Mouse (Mus musculus): ENCODE data around the gene Coch. TPM values are rescaled to one million over a fixed set of nuclear protein-coding genes. Genes with fewer than 3 reads are reported as not detected.
"Not testable (repeated sequence)": the region's sequence is repeated elsewhere in the genome, so short reads cannot be mapped to it uniquely, and the experiment has no call there.

Gene Coch
- 1 to 10 TPM; 2.9 to 4.3 TPM for total RNA-seq (2021)

DNA sequence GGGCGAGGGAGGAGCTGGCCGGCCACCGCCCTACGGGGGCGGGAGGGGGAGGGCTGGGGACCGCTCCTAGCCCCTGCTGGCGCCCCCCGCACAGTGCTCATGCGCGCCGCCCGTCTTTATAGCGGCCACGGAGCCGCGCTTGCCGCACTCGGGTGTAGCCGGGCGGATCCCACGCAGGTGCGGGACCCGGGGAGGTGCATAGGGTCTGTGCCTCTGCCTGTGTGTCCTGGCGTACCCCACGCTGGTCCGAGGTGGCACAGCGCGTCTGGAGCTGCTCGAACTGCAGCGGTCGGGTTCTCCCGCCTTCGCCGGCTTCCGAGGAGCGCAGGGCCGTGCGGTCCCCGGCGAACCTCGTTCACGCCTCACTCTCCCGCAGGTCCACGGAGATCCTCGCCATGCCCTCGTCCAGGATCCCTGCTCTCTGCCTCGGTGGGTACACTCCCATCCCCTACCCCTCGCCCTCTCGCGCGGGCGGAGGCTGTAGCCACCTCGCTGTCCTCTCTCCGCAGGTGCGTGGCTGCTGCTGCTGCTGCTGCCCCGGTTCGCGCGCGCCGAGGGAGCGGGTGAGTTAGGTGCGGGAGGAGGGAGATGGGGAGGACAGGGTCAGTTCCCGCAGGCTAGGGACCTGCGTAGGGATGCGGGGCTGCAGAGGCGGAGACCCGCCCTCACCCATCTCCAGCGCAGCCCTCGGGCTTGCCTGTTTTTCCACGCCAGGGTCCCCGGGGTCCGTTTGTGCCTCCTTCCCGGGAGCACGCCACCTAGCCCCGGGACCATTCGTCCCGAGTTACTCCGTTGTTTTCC is at the start of gene Coch:
Gene Coch (plus strand): TSS at position 113 of the 801 bp plus-strand sequence.
- peak in 1 of 2 experiments; percentile 10 for DNase-seq

- DNase-seq, result no peak
Observed at GRCm38 (mm10) chr12:51543402-51543960, 49.7 kb upstream of the Coch start.

DNA sequence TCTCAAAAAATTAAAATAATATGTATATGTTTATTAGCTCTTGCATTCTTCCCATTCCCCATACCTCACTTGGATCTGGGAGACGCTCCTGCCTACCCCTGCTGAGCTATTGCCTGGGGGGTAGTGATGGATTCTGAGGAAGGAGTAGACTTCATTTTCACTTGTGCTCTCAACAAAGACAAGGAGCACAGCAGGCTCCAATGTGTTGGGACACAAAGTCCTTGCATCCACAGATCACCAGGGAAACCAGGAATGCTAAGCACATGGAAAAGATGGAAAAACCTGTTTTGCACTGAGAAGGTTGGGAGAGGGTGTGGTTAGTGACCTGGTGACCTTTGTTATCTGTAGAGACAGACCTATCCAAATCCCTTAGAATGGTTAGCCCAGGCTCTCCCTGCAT is 38.1 kb upstream of the Coch start:
- no peak for DNase-seq

GRCm38 (mm10) chr12:51561416-51561815 is 31.7 kb upstream of the Coch start:
- no peak for DNase-seq

DNA sequence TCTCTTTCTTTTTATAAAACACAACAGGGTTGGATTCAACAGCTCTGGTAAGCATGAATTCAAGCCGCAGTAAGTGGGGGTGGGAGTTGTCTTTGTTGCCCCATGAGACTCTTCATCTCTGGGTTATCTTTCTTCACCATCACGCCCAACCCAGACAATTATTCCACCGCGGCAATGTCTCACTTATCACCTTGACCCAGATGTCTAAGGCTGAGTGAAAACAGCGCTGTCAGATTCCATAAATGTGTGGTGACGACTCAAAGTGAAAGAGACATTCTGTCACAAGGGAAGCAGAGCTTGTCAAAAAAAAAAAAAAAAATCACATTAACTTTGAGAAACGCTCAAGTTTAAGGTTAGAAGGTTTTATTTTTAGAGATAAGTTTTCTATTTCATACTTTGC is 25.9 kb upstream of the Coch start:
- DNase-seq, result no peak

DNA sequence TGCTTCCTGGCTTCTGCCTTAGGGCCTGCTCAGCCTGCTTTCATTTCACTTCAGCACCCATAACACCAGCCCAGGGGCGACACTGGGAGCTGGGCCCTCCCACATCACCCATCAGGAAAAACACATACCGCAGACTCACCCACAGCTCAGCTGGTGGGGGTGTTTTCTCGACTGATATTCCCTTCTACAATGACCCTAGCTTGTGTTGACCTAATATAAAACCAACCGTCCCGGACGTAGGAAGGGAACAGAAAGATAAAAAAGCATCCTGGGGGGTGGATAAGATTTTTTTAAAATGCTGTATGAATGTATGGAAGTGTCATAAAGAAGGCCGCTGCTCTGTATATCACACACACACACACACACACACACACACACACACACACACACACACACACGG is 23.7 kb upstream of the Coch start:
- DNase-seq, result no peak

DNA sequence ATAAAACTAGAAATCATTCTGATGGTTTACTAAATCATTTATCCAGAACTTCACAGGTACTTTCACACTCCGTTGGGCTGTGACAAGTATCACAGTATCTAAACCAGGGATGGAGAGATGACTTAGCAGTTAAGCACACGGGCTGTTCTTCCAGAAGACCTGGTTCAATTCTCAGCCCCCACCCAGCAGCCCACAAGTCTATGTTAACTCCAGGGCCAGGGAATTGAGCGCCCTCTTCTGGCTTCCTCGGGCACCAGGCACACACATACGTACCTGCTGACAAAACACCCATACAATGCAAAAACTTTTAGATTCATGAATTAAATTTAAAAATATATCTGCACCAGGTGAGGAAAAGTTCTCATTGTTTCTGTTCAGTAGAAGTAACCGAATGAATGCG is 23.2 kb upstream of the Coch start:
- no peak for DNase-seq

GRCm38 (mm10) chr12:51572651-51573050 is 20.5 kb upstream of the Coch start:
- no peak for DNase-seq

GRCm38 (mm10) chr12:51577816-51578215 is 15.3 kb upstream of the Coch start:
- DNase-seq, result not testable (repeated sequence)

GRCm38 (mm10) chr12:51589263-51589662 is 3.9 kb upstream of the Coch start:
- DNase-seq, result no peak

DNA sequence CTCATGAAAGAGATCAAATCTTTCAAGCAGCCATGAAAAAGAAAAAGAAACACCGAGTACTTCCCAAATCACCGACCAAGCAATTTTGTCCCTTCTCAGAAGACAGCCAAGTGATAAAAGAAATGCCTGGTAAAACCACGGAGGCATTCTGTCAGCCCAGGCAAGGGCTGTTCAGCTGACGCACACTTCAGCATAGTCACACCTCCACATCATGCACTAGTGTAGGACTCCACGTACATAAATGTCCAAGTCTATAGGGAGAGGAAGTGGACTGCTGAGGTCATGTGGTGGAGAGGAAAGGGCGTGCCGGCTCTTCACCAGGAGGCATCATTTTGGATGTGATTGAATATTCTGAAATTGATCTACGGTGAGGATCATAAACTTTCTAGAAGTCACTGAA is 1.2 kb upstream of the Coch start:
- DNase-seq, result no peak

DNA sequence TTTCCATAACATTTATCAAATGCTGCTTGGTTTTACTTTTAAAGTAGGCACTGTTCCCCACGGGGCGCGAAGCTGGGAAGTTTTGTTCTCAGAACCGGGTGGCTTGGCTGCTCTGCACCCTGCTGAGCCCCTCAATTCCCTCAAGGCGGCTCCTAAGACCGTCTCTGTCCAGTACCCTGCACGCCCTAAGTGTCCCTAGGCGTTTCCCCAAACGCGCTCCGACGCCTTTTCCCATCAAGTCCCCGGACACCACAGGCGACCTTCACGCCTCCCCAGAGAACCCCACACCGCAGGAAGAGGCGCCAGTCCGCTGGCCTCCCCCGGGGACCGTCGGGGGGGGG is 283 bp upstream of the Coch start:
- no peak for DNase-seq

DNA sequence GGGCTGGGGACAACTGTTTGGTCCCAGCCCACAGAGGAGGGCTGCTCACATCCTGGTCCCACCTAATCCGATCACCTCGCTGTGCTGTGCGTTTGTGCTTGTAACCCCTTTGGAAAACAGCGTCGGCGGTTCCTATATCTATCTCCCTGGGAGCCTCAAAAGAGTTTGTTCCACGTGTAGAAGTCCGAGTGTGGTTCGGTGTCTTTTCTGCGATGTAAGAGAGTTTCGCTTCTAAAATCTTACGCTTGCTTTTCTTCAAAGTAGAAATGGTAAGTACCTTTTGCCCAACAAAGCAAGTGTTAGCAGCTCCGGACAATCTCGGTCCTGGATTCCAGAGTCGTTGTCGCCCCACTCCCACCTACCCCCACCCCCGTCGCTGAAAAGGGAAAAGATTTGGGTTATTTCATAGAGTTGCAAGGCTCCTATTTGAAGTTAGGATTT is 909 bp downstream of the Coch start:
- DNase-seq, result no peak

- no peak for DNase-seq
Observed at GRCm38 (mm10) chr12:51603306-51603705, 10.2 kb downstream of the Coch start.

- no peak for DNase-seq
Observed at GRCm38 (mm10) chr12:51606138-51606537, 13.0 kb downstream of the Coch start.

DNA sequence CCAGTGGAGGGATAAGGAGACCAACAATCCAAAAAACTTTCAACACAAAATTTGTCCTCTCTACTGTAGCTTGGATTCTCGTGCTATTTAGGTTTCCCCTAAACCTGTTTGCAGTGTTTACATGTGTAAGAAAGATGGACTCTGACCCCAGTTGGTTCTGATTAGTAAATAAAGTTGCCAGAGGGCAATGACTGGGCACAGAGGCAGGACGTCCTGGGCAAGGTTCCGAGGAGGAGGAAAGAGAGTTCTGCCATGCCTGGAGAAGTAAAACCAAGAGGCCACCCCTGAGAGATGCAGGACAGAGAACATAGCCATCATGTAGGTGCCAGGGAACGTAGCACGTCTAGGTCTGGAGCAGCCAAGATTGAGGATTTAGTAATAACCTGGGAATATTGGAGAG is 19.2 kb downstream of the Coch start:
- no peak for DNase-seq

GRCm38 (mm10) chr12:51620572-51620971 is 27.4 kb downstream of the Coch start:
- no peak for DNase-seq

DNA sequence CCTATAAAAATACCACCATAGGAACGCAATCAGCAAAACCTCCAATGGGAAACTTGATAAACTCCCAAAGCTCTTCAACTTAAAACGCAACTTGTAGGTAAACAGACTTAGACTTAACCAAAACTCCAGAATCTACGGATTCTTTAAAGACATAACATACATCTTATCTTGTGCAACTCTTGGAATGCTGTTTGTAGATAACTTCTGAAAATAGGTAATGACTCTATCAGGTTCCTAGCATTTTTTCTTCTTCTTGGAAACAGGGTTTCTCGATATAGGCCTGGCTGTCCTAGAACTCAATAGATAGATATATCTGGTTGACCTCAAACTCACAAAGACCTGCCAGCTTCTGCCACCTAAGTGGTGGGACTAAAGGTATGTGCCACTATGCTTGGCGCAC is 28.0 kb downstream of the Coch start:
- no peak for DNase-seq

- DNase-seq, result no peak
Observed at GRCm38 (mm10) chr12:51622670-51623365, 29.7 kb downstream of the Coch start.

- no peak for DNase-seq
Observed at GRCm38 (mm10) chr12:51623366-51623694, 30.2 kb downstream of the Coch start.

- DNase-seq, result no peak
Observed at GRCm38 (mm10) chr12:51633481-51633880, 40.3 kb downstream of the Coch start.

GRCm38 (mm10) chr12:51636260-51636659 is 43.1 kb downstream of the Coch start:
- DNase-seq, result no peak

DNA sequence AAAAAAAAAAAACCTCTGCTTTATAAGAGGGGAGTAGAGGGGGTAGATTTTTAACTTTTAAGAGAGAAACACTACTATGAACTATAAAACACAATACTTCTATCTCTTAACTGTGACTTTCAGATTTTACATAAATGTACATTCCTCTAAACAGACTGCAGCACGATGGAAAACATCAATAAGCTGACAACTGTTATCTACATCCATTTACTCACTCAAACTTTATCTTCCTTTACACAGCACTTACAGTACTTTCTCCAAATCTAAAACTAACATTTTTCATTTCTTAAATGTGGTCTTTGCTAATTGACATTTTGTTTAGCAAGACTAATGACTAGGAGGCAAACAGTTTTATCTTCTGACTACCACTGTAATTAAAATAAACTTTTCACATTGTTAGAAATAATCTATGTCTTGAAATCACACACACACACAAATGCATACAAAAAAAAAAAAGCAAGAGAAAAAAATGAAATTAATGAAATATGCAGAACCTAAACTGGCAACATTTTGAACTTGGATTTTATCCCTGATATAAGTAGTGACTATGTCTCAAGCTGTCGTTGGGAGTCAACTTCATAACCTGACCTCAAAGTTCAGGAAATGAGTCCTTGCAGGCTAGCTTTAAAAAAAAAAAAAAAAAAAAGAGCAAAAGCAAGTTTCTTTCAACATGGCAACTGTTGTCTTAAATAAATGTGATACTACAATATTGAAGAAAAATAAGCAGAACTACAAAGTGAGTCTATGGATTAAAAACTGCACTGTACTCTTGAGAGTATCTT is 43.7 kb downstream of the Coch start:
- no peak for DNase-seq
